Mouse (Mus musculus): ENCODE results near the gene Gm20721. TPM values are rescaled to one million over a fixed set of nuclear protein-coding genes. Genes with fewer than 3 reads are reported as not detected.
A peak's percentile ranks its signal among the peaks of the same experiment; 100 is the strongest.

Gm20721 gene
- polyA plus RNA-seq, 1 experiment from 2014 or later = 11.1 TPM

DNA sequence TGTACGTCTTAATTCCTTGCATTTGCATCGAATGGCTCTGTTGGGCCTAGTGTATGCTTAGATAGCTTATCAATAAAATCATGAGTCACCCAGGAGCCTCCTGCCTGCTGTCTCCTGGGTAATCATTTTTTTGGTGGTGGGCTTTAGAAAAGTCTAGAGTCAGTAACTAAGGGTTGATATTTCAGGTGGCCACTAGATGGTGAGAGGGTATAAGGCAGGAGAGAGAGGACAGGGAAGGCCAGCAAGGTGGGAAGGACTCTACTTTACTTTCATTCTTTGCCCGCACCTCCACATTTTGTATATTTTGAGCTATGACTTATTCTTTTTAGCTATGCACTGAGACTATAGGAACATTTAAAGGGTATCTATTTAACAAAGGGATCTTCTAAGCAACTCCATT, 38.6 kb downstream of the Gm20721 start:
- Histone ChIP-seq H3K4me2 (ENCODE audit: low read length) (no peak overlapping the region), H3K36me3 (ENCODE audit: control insufficient read depth, insufficient read depth, low read length) (no peaks in the 10 kb centered on the region), H3K27me3 (ENCODE audit: control insufficient read depth, insufficient read depth, low read depth, low read length) (no peaks in the 10 kb centered on the region), H3K9me3 (replicated peaks; ENCODE audit: control insufficient read depth, low read length, poor library complexity, severe bottlenecking) (no peaks in the 10 kb centered on the region), H3K9ac (ENCODE audit: low read depth, low read length) (no peak overlapping the region), H3K4me3 (ENCODE audit: low read depth, low read length) (no peak overlapping the region), H3K4me1 (ENCODE audit: control insufficient read depth, insufficient read depth, low read length) (no peaks in the 10 kb centered on the region), H3K27ac (ENCODE audit: low read length) (no peak overlapping the region)
- 90% methylated on average over 3 of the region's 3 CpGs for WGBS
- no peak for ATAC-seq

DNA sequence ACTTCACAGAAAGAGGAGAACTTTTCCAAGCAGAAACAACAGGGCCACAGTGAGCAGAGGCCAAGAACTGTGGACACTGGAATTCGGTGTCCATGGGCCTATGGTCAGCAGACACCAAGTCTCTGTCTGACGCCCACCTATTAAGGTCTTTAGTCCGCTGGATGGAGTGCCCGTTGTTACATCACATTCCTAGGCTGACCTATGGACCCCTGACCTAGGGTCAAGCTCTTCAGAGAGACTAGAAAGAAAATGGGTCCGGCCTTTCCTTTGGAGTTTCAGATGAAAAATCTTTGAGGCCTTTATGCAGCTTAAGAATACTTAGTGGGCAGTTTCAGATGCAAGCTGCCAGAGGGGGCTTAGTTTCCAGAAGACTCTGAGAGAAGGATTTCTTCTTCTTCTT, 40.9 kb downstream of the Gm20721 start:
- no peak overlapping the region for H3K9ac ChIP-seq (ENCODE audit: low read depth, low read length)
- H3K27ac ChIP-seq (ENCODE audit: low read length) = no peak overlapping the region
- no peak for ATAC-seq
- no peaks in the 10 kb centered on the region for H3K4me1 ChIP-seq (ENCODE audit: control insufficient read depth, insufficient read depth, low read length)
- H3K36me3 ChIP-seq (ENCODE audit: control insufficient read depth, insufficient read depth, low read length) = no peaks in the 10 kb centered on the region
- H3K9me3 ChIP-seq (replicated peaks; ENCODE audit: control insufficient read depth, low read length, poor library complexity, severe bottlenecking) = no peaks in the 10 kb centered on the region
- no peaks in the 10 kb centered on the region for H3K27me3 ChIP-seq (ENCODE audit: control insufficient read depth, insufficient read depth, low read depth, low read length)
- H3K4me2 ChIP-seq (ENCODE audit: low read length) = no peak overlapping the region
- WGBS = 3% methylated on average over 5 of the region's 5 CpGs
- H3K4me3 ChIP-seq (ENCODE audit: low read depth, low read length) = no peak overlapping the region

DNA sequence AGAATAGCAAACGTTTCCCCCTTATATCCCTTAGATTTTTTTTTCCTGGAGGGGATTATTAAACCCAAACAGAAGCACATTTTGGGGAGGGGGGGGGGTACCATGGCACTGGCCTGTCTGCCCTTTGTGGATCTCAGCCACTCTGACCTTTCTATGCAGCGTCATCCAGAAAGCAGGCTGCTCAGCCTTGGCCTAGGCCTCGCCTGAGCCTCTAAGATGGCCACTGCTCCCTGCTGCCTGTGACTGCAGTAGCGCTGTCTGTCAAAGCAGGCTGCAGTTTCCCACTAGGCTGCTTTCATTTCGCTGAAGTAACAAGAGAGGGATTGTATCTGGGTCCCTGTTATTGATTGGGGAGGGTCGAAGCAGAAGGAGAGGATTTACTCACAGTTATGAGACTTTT, 44.0 kb downstream of the Gm20721 start:
- Histone ChIP-seq H3K27ac (ENCODE audit: low read length) (no peak overlapping the region), H3K4me3 (ENCODE audit: low read depth, low read length) (no peak overlapping the region), H3K9ac (ENCODE audit: low read depth, low read length) (no peak overlapping the region), H3K4me2 (ENCODE audit: low read length) (no peak overlapping the region), H3K4me1 (ENCODE audit: control insufficient read depth, insufficient read depth, low read length) (peaks cover 10% of the 10 kb centered on the region), H3K36me3 (ENCODE audit: control insufficient read depth, insufficient read depth, low read length) (no peaks in the 10 kb centered on the region), H3K27me3 (ENCODE audit: control insufficient read depth, insufficient read depth, low read depth, low read length) (peaks cover 13% of the 10 kb centered on the region), H3K9me3 (replicated peaks; ENCODE audit: control insufficient read depth, low read length, poor library complexity, severe bottlenecking) (peaks cover 15% of the 10 kb centered on the region)
- no peak for ATAC-seq
- WGBS = 26% methylated on average over 6 of the region's 6 CpGs

DNA sequence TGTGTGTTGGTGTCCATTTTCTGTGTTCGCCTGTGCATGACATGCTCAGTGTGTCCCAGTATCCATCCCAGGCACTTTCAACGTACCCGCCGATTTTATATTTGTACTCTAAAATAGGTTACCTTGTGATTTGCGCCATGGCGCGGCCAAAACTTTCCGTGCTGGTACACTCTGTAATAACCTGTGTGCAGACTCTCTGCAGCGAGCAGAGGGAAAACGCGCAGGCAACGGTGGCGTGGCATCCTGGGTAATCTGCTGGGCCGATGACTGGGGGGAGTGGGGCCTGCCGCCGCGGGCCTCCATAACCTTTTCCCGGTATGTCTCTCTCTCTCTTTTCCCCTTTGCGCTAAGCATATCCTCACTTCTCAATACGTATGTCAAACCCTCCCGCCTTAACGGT, 45.8 kb downstream of the Gm20721 start:
- no peaks in the 10 kb centered on the region for H3K36me3 ChIP-seq (ENCODE audit: control insufficient read depth, insufficient read depth, low read length)
- no peak for ATAC-seq
- no peak overlapping the region for H3K27ac ChIP-seq (ENCODE audit: low read length)
- WGBS = 47% methylated on average over 22 of the region's 22 CpGs
- peak overlapping the region; percentile 24 for H3K4me3 ChIP-seq (ENCODE audit: low read depth, low read length)
- peaks cover 13% of the 10 kb centered on the region for H3K27me3 ChIP-seq (ENCODE audit: control insufficient read depth, insufficient read depth, low read depth, low read length)
- H3K4me1 ChIP-seq (ENCODE audit: control insufficient read depth, insufficient read depth, low read length) = peaks cover 15% of the 10 kb centered on the region
- peaks cover 28% of the 10 kb centered on the region for H3K9me3 ChIP-seq (replicated peaks; ENCODE audit: control insufficient read depth, low read length, poor library complexity, severe bottlenecking)
- no peak overlapping the region for H3K9ac ChIP-seq (ENCODE audit: low read depth, low read length)
- H3K4me2 ChIP-seq (ENCODE audit: low read length) = peak overlapping the region; percentile 53

DNA sequence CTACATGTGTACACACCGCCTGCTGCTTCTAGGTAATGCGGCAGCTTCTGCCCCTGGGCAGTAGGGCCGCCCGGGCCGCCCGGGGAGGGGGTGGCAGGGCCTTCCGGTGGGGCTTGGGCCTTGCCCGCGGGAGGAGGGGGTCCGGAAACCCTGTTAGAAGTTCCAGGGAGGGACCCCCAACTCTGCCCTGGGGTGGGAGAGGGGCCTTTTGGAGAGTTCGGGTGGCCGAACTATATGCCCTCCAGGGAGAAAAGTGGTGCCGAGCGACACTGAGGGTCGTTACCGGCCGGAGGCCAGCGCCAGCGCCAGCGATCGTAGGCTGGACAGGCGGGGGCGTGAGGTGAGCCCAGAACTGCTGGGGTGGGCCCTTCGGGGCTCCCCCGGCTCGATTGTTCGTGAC, 46.3 kb downstream of the Gm20721 start:
- Histone ChIP-seq H3K27ac (ENCODE audit: low read length) (no peak overlapping the region), H3K4me1 (ENCODE audit: control insufficient read depth, insufficient read depth, low read length) (peaks cover 15% of the 10 kb centered on the region), H3K27me3 (ENCODE audit: control insufficient read depth, insufficient read depth, low read depth, low read length) (peaks cover 13% of the 10 kb centered on the region), H3K36me3 (ENCODE audit: control insufficient read depth, insufficient read depth, low read length) (no peaks in the 10 kb centered on the region), H3K9me3 (replicated peaks; ENCODE audit: control insufficient read depth, low read length, poor library complexity, severe bottlenecking) (peaks cover 30% of the 10 kb centered on the region), H3K9ac (ENCODE audit: low read depth, low read length) (no peak overlapping the region), H3K4me3 (ENCODE audit: low read depth, low read length) (peak overlapping the region; percentile 24), H3K4me2 (ENCODE audit: low read length) (peak overlapping the region; percentile 53)
- ATAC-seq = no peak
- WGBS = 53% methylated on average over 27 of the region's 27 CpGs

DNA sequence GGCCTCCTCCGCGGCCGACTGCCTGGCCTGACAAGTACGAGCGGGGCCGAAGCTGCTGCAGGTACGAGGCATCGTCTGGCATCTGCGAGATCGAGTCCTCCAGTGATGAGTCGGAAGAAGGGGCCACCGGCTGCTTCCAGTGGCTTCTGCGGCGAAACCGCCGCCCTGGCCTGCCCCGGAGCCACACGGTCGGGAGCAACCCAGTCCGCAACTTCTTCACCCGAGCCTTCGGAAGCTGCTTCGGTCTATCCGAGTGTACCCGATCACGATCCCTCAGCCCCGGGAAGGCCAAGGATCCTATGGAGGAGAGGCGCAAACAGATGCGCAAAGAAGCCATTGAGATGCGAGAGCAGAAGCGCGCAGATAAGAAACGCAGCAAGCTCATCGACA, 46.7 kb downstream of the Gm20721 start:
- Histone ChIP-seq H3K4me2 (ENCODE audit: low read length) (peak overlapping the region; percentile 53), H3K27me3 (ENCODE audit: control insufficient read depth, insufficient read depth, low read depth, low read length) (peaks cover 13% of the 10 kb centered on the region), H3K27ac (ENCODE audit: low read length) (no peak overlapping the region), H3K4me3 (ENCODE audit: low read depth, low read length) (peak overlapping the region; percentile 24), H3K9ac (ENCODE audit: low read depth, low read length) (no peak overlapping the region), H3K9me3 (replicated peaks; ENCODE audit: control insufficient read depth, low read length, poor library complexity, severe bottlenecking) (peaks cover 34% of the 10 kb centered on the region), H3K4me1 (ENCODE audit: control insufficient read depth, insufficient read depth, low read length) (peaks cover 15% of the 10 kb centered on the region), H3K36me3 (ENCODE audit: control insufficient read depth, insufficient read depth, low read length) (no peaks in the 10 kb centered on the region)
- WGBS = 57% methylated on average over 34 of the region's 34 CpGs
- no peak for ATAC-seq

DNA sequence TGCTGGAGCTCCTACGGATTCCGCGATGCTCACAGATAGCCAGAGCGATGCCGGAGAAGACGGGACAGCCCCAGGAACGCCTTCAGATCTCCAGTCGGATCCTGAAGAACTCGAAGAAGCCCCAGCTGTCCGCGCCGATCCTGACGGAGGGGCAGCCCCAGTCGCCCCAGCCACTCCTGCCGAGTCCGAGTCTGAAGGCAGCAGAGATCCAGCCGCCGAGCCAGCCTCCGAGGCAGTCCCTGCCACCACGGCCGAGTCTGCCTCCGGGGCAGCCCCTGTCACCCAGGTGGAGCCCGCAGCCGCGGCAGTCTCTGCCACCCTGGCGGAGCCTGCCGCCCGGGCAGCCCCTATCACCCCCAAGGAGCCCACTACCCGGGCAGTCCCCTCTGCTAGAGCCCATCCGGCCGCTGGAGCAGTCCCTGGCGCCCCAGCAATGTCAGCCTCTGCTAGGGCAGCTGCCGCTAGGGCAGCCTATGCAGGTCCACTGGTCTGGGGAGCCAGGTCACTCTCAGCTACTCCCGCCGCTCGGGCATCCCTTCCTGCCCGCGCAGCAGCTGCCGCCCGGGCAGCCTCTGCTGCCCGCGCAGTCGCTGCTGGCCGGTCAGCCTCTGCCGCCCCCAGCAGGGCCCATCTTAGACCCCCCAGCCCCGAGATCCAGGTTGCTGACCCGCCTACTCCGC, 47.3 kb downstream of the Gm20721 start:
- Histone ChIP-seq H3K9ac (ENCODE audit: low read depth, low read length) (no peak overlapping the region), H3K4me3 (ENCODE audit: low read depth, low read length) (peak overlapping the region; percentile 24), H3K27ac (ENCODE audit: low read length) (no peak overlapping the region), H3K27me3 (ENCODE audit: control insufficient read depth, insufficient read depth, low read depth, low read length) (peaks cover 13% of the 10 kb centered on the region), H3K9me3 (replicated peaks; ENCODE audit: control insufficient read depth, low read length, poor library complexity, severe bottlenecking) (peaks cover 36% of the 10 kb centered on the region), H3K4me2 (ENCODE audit: low read length) (peak overlapping the region; percentile 53), H3K36me3 (ENCODE audit: control insufficient read depth, insufficient read depth, low read length) (no peaks in the 10 kb centered on the region), H3K4me1 (ENCODE audit: control insufficient read depth, insufficient read depth, low read length) (peaks cover 15% of the 10 kb centered on the region)
- ATAC-seq = no peak
- 52% methylated on average over 43 of the region's 48 CpGs for WGBS

DNA sequence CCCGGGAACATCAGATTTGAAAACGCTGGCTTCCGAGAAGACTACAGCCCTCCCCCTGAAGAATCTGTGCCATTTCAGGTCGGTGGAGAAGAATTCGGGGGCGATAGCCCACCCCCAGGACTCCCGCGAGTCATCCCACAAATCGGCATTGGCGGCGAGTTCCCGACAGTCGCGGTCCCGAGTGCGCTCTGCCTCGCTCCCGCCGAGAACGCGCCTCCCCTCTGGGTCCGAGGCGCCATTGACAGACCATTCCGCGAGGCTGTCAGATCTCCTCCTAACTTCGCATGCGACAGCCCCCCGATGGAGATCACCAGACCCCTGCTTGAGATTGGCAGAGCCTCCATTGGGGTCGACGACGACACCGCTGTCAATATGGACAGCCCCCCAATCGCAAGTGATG, 48.0 kb downstream of the Gm20721 start:
- no peak for ATAC-seq
- H3K4me2 ChIP-seq (ENCODE audit: low read length) = peak overlapping the region; percentile 53
- peaks cover 17% of the 10 kb centered on the region for H3K4me1 ChIP-seq (ENCODE audit: control insufficient read depth, insufficient read depth, low read length)
- H3K9ac ChIP-seq (ENCODE audit: low read depth, low read length) = no peak overlapping the region
- H3K27me3 ChIP-seq (ENCODE audit: control insufficient read depth, insufficient read depth, low read depth, low read length) = peaks cover 13% of the 10 kb centered on the region
- H3K9me3 ChIP-seq (replicated peaks; ENCODE audit: control insufficient read depth, low read length, poor library complexity, severe bottlenecking) = peaks cover 36% of the 10 kb centered on the region
- H3K4me3 ChIP-seq (ENCODE audit: low read depth, low read length) = peak overlapping the region; percentile 24; the same call in 1 of the 2 replicates
- no peaks in the 10 kb centered on the region for H3K36me3 ChIP-seq (ENCODE audit: control insufficient read depth, insufficient read depth, low read length)
- WGBS = 48% methylated on average over 33 of the region's 33 CpGs
- no peak overlapping the region for H3K27ac ChIP-seq (ENCODE audit: low read length)

DNA sequence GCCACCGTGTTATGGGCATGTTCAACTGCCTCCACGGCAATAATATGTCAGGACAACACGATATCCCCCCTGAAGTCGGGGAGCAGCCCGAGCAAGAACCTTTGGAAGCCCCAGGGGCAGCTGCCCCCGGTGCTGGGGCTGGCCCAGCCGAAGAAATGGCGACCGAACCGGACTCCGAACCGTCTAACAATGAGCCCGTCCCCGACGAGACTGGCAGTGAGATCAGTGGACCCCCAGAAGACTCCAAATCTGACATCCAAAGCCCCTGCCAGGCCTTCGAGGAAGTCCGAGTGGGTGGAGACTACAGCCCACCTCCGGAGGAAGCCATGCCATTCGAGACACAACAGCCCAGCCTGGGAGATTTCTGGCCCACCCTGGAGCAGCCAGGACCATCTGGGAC, 48.7 kb downstream of the Gm20721 start:
- Histone ChIP-seq H3K4me3 (ENCODE audit: low read depth, low read length) (no peak overlapping the region), H3K27ac (ENCODE audit: low read length) (no peak overlapping the region), H3K27me3 (ENCODE audit: control insufficient read depth, insufficient read depth, low read depth, low read length) (peaks cover 13% of the 10 kb centered on the region), H3K9ac (ENCODE audit: low read depth, low read length) (no peak overlapping the region), H3K36me3 (ENCODE audit: control insufficient read depth, insufficient read depth, low read length) (no peaks in the 10 kb centered on the region), H3K4me1 (ENCODE audit: control insufficient read depth, insufficient read depth, low read length) (peaks cover 18% of the 10 kb centered on the region), H3K4me2 (ENCODE audit: low read length) (no peak overlapping the region), H3K9me3 (replicated peaks; ENCODE audit: control insufficient read depth, low read length, poor library complexity, severe bottlenecking) (peaks cover 36% of the 10 kb centered on the region)
- WGBS = 60% methylated on average over 19 of the region's 19 CpGs
- no peak for ATAC-seq
